Mouse (Mus musculus): ENCODE results near the gene Wdr83os. TPM values are rescaled to one million over a fixed set of nuclear protein-coding genes. Genes with fewer than 3 reads are reported as not detected.

Wdr83os gene
- polyA plus RNA-seq, 2 experiments, result 40.6 to 61.8 TPM

DNA sequence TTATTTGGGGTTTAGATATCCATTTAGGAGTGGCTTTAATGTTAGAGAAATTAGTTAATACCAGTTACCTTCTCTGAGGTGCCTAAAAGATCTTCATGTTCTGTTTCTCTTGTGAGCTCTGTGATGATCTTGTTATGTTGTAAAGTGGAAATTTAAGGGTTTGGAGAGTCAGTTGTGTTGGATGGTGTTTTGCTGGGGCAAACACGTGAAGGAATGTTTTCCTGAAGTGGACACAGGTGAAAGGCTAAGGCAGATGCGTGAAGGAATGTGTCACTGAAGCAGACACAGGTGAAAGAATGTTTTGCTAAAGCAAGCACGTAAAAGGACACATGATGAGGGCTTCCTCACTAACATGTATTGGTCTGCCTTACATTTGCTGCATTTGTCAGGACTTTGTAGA is 42.5 kb downstream of the Wdr83os start, which contains the start of gene Zfp791:
TSS of gene Zfp791 (minus strand) at position 101 of the 400 bp plus-strand sequence.
- Histone ChIP-seq H3K36me3 (replicated peaks; ENCODE audit: control insufficient read depth, insufficient read depth, low read depth) (no peaks in the 10 kb centered on the region), H3K9me3 (ENCODE audit: control insufficient read depth, low read length) (no peaks in the 10 kb centered on the region), H3K9ac (replicated peaks) (no peak within 1 kb of the TSS), H3K4me1 (replicated peaks; ENCODE audit: control insufficient read depth in 2 of 2, insufficient read depth in 2 of 2, low read length in 1 of 2) (no peaks in the 10 kb centered on the region), H3K4me3 (ENCODE audit: insufficient read depth in 1 of 2, low read depth in 2 of 2, low read length in 2 of 2) (no peak within 1 kb of the TSS), H3K27me3 (ENCODE audit: control insufficient read depth, insufficient read depth, low read length) (no peaks in the 10 kb centered on the region; the same call in none of the 2 replicates), H3K4me2 (ENCODE audit: low read depth) (no peak within 1 kb of the TSS), H3K27ac (no peak within 1 kb of the TSS)
- ATAC-seq (ENCODE audit: insufficient read depth), result no peak
- WGBS (ENCODE audit: insufficient replicate concordance), result 56% methylated on average over 3 of the region's 3 CpGs
- TF ChIP-seq CTCF (IDR thresholded peaks at IDR 0.05; ENCODE audit: low read depth), result no peak
- no peak for TF ChIP-seq EP300 (IDR thresholded peaks at IDR 0.05; ENCODE audit: low read depth)
- no peak for DNase-seq (ENCODE audit: low read depth in 3 of 3, low spot score in 3 of 3)

DNA sequence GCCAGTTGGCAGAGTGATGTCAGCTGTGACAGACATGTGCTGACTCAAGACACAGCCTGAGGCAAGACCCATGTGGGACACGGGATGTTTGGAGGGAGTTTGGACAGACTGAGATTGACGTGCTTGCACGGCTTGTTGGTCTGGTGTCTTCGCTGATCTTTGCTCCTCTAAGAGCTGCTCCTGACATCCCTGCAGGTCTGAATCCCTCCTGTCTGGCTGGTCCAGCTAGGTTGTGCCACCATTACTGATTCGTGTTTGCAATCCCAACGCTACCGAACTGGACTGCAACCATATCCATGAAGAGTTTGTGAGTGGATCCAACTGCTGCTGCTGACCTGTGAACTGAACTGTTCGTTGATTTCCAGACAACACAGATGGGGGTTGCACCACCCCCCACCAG is 43.2 kb downstream of the Wdr83os start:
- Histone ChIP-seq H3K4me1 (replicated peaks; ENCODE audit: control insufficient read depth in 2 of 2, insufficient read depth in 2 of 2, low read length in 1 of 2) (no peaks in the 10 kb centered on the region), H3K9ac (replicated peaks) (no peak overlapping the region), H3K9me3 (ENCODE audit: control insufficient read depth, low read length) (no peaks in the 10 kb centered on the region), H3K4me3 (ENCODE audit: insufficient read depth in 1 of 2, low read depth in 2 of 2, low read length in 2 of 2) (no peak overlapping the region), H3K27me3 (ENCODE audit: control insufficient read depth, insufficient read depth, low read length) (no peaks in the 10 kb centered on the region; the same call in none of the 2 replicates), H3K27ac (no peak overlapping the region), H3K4me2 (ENCODE audit: low read depth) (no peak overlapping the region), H3K36me3 (replicated peaks; ENCODE audit: control insufficient read depth, insufficient read depth, low read depth) (no peaks in the 10 kb centered on the region)
- WGBS (ENCODE audit: insufficient replicate concordance), result 62% methylated on average over 8 of the region's 8 CpGs
- DNase-seq (ENCODE audit: low read depth in 3 of 3, low spot score in 3 of 3) (no peak), ATAC-seq (ENCODE audit: insufficient read depth) (no peak)
- TF ChIP-seq CTCF (IDR thresholded peaks at IDR 0.05; ENCODE audit: low read depth) (no peak), EP300 (IDR thresholded peaks at IDR 0.05; ENCODE audit: low read depth) (no peak)

Small RNAs within 50 kb of the gene (microRNA-seq; reads per million reads assigned to microRNA genes)
- gene Gm23388 (1.3 reads per million), gene Mir7070 (1.3 reads per million)

Other genes starting within 250 kb of the Wdr83os start
- gene Gadd45gip1, start 249.2 kb upstream of the Wdr83os start, polyA plus RNA-seq (2012; rRNA removed), result 24.4 and 31.0 TPM in 2 replicates
- 50.2 and 55.7 TPM in 2 replicates for gene Gadd45gip1, start 249.2 kb upstream of the Wdr83os start, polyA plus RNA-seq (2014; fragmentation: Nextera tagmentation; extraction: Ambion mirVana)
- gene Rad23a, start 240.1 kb upstream of the Wdr83os start, polyA plus RNA-seq (2012; rRNA removed), result 139 and 184 TPM in 2 replicates
- gene Rad23a, start 240.1 kb upstream of the Wdr83os start, polyA plus RNA-seq (2014; fragmentation: Nextera tagmentation; extraction: Ambion mirVana), result 258 and 279 TPM in 2 replicates
- 144 and 262 TPM in 2 replicates for gene Calr, start 233.8 kb upstream of the Wdr83os start, polyA plus RNA-seq (2012; rRNA removed)
- 348 and 351 TPM in 2 replicates for gene Calr, start 233.8 kb upstream of the Wdr83os start, polyA plus RNA-seq (2014; fragmentation: Nextera tagmentation; extraction: Ambion mirVana)
- gene Farsa, start 223.8 kb upstream of the Wdr83os start, polyA plus RNA-seq (2012; rRNA removed), result 53.5 and 54.8 TPM in 2 replicates
- gene Farsa, start 223.8 kb upstream of the Wdr83os start, polyA plus RNA-seq (2014; fragmentation: Nextera tagmentation; extraction: Ambion mirVana), result 45.8 and 48.7 TPM in 2 replicates
- gene Syce2, start 208.6 kb upstream of the Wdr83os start, polyA plus RNA-seq (2012; rRNA removed), result 16.7 and 26.4 TPM in 2 replicates
- gene Syce2, start 208.6 kb upstream of the Wdr83os start, polyA plus RNA-seq (2014; fragmentation: Nextera tagmentation; extraction: Ambion mirVana), result 78.2 and 80.2 TPM in 2 replicates
- gene Gcdh, start 186.8 kb upstream of the Wdr83os start, polyA plus RNA-seq (2012; rRNA removed), result 27.1 and 31.4 TPM in 2 replicates
- 38.9 and 42.7 TPM in 2 replicates for gene Gcdh, start 186.8 kb upstream of the Wdr83os start, polyA plus RNA-seq (2014; fragmentation: Nextera tagmentation; extraction: Ambion mirVana)
- 209 and 251 TPM in 2 replicates for gene Klf1, start 178.8 kb upstream of the Wdr83os start, polyA plus RNA-seq (2012; rRNA removed)
- 522 and 566 TPM in 2 replicates for gene Klf1, start 178.8 kb upstream of the Wdr83os start, polyA plus RNA-seq (2014; fragmentation: Nextera tagmentation; extraction: Ambion mirVana)
- gene Dnase2a, start 172.2 kb upstream of the Wdr83os start, polyA plus RNA-seq (2012; rRNA removed), result 9.6 and 11.0 TPM in 2 replicates
- 8.4 and 8.5 TPM in 2 replicates for gene Dnase2a, start 172.2 kb upstream of the Wdr83os start, polyA plus RNA-seq (2014; fragmentation: Nextera tagmentation; extraction: Ambion mirVana)
- 0.06 and 0.21 TPM in 2 replicates for gene Mast1, start 143.4 kb upstream of the Wdr83os start, polyA plus RNA-seq (2012; rRNA removed)
- 0.08 and 0.14 TPM in 2 replicates for gene Mast1, start 143.4 kb upstream of the Wdr83os start, polyA plus RNA-seq (2014; fragmentation: Nextera tagmentation; extraction: Ambion mirVana)
- gene Rtbdn, start 133.7 kb upstream of the Wdr83os start, polyA plus RNA-seq (2012; rRNA removed), result 0.03 TPM in 1 of 2 replicates, not detected in the other
- not detected in 2 replicates for gene Rtbdn, start 133.7 kb upstream of the Wdr83os start, polyA plus RNA-seq (2014; fragmentation: Nextera tagmentation; extraction: Ambion mirVana)
- gene Gm49661, start 111.3 kb upstream of the Wdr83os start, polyA plus RNA-seq (2012; rRNA removed), result not detected in 2 replicates
- not detected in 2 replicates for gene Gm49661, start 111.3 kb upstream of the Wdr83os start, polyA plus RNA-seq (2014; fragmentation: Nextera tagmentation; extraction: Ambion mirVana)
- gene Prdx2, start 111.2 kb upstream of the Wdr83os start, polyA plus RNA-seq (2012; rRNA removed), result 1,117 and 1,155 TPM in 2 replicates
- gene Prdx2, start 111.2 kb upstream of the Wdr83os start, polyA plus RNA-seq (2014; fragmentation: Nextera tagmentation; extraction: Ambion mirVana), result 2,207 and 2,282 TPM in 2 replicates
- gene Rnaseh2a, start 111.0 kb upstream of the Wdr83os start, polyA plus RNA-seq (2012; rRNA removed), result 49.3 and 56.2 TPM in 2 replicates
- 107 and 125 TPM in 2 replicates for gene Rnaseh2a, start 111.0 kb upstream of the Wdr83os start, polyA plus RNA-seq (2014; fragmentation: Nextera tagmentation; extraction: Ambion mirVana)
- gene Junb, start 102.0 kb upstream of the Wdr83os start, polyA plus RNA-seq (2012; rRNA removed), result 8.3 and 10.5 TPM in 2 replicates
- gene Junb, start 102.0 kb upstream of the Wdr83os start, polyA plus RNA-seq (2014; fragmentation: Nextera tagmentation; extraction: Ambion mirVana), result 10.5 and 11.2 TPM in 2 replicates
- 2.3 and 4.3 TPM in 2 replicates for gene Hook2, start 90.1 kb upstream of the Wdr83os start, polyA plus RNA-seq (2012; rRNA removed)
- gene Hook2, start 90.1 kb upstream of the Wdr83os start, polyA plus RNA-seq (2014; fragmentation: Nextera tagmentation; extraction: Ambion mirVana), result 3.2 and 4.3 TPM in 2 replicates
- gene Best2, start 66.2 kb upstream of the Wdr83os start, polyA plus RNA-seq (2012; rRNA removed), result 0.02 TPM in 1 of 2 replicates, not detected in the other
- gene Best2, start 66.2 kb upstream of the Wdr83os start, polyA plus RNA-seq (2014; fragmentation: Nextera tagmentation; extraction: Ambion mirVana), result not detected in 2 replicates
- gene Asna1, start 55.5 kb upstream of the Wdr83os start, polyA plus RNA-seq (2012; rRNA removed), result 83.4 and 85.3 TPM in 2 replicates
- 56.9 and 58.8 TPM in 2 replicates for gene Asna1, start 55.5 kb upstream of the Wdr83os start, polyA plus RNA-seq (2014; fragmentation: Nextera tagmentation; extraction: Ambion mirVana)
- gene Trir, start 53.9 kb upstream of the Wdr83os start, polyA plus RNA-seq (2012; rRNA removed), result 74.0 and 100 TPM in 2 replicates
- 84.4 and 89.3 TPM in 2 replicates for gene Trir, start 53.9 kb upstream of the Wdr83os start, polyA plus RNA-seq (2014; fragmentation: Nextera tagmentation; extraction: Ambion mirVana)
- gene Tnpo2, start 43.8 kb upstream of the Wdr83os start, polyA plus RNA-seq (2012; rRNA removed), result 24.8 and 25.2 TPM in 2 replicates
- gene Tnpo2, start 43.8 kb upstream of the Wdr83os start, polyA plus RNA-seq (2014; fragmentation: Nextera tagmentation; extraction: Ambion mirVana), result 9.9 and 10.2 TPM in 2 replicates
- 8.9 and 13.5 TPM in 2 replicates for gene Fbxw9, start 20.7 kb upstream of the Wdr83os start, polyA plus RNA-seq (2012; rRNA removed)
- gene Fbxw9, start 20.7 kb upstream of the Wdr83os start, polyA plus RNA-seq (2014; fragmentation: Nextera tagmentation; extraction: Ambion mirVana), result 5.7 and 6.0 TPM in 2 replicates
- 0.29 TPM in 1 of 2 replicates, not detected in the other for gene Gm5741, start 12.8 kb upstream of the Wdr83os start, polyA plus RNA-seq (2012; rRNA removed)
- not detected in 2 replicates for gene Gm5741, start 12.8 kb upstream of the Wdr83os start, polyA plus RNA-seq (2014; fragmentation: Nextera tagmentation; extraction: Ambion mirVana)
- 19.6 and 21.5 TPM in 2 replicates for gene Dhps, start 9.0 kb upstream of the Wdr83os start, polyA plus RNA-seq (2012; rRNA removed)
- gene Dhps, start 9.0 kb upstream of the Wdr83os start, polyA plus RNA-seq (2014; fragmentation: Nextera tagmentation; extraction: Ambion mirVana), result 30.9 and 36.4 TPM in 2 replicates
- 21.2 and 26.0 TPM in 2 replicates for gene Wdr83, start 566 bp downstream of the Wdr83os start, polyA plus RNA-seq (2012; rRNA removed)
- 20.1 and 24.4 TPM in 2 replicates for gene Wdr83, start 566 bp downstream of the Wdr83os start, polyA plus RNA-seq (2014; fragmentation: Nextera tagmentation; extraction: Ambion mirVana)
- gene Man2b1, start 2.5 kb downstream of the Wdr83os start, polyA plus RNA-seq (2012; rRNA removed), result 15.2 and 19.5 TPM in 2 replicates
- 17.2 and 20.6 TPM in 2 replicates for gene Man2b1, start 2.5 kb downstream of the Wdr83os start, polyA plus RNA-seq (2014; fragmentation: Nextera tagmentation; extraction: Ambion mirVana)
- 0.64 and 0.87 TPM in 2 replicates for gene Zfp791, start 42.4 kb downstream of the Wdr83os start, polyA plus RNA-seq (2012; rRNA removed)
- gene Zfp791, start 42.4 kb downstream of the Wdr83os start, polyA plus RNA-seq (2014; fragmentation: Nextera tagmentation; extraction: Ambion mirVana), result 0.44 and 0.63 TPM in 2 replicates
- gene Cks1brt, start 71.2 kb downstream of the Wdr83os start, polyA plus RNA-seq (2012; rRNA removed), result not detected in 2 replicates
- gene Cks1brt, start 71.2 kb downstream of the Wdr83os start, polyA plus RNA-seq (2014; fragmentation: Nextera tagmentation; extraction: Ambion mirVana), result not detected in 2 replicates
- gene Olfr371, start 145.2 kb downstream of the Wdr83os start, polyA plus RNA-seq (2012; rRNA removed), result not detected in 2 replicates
- gene Olfr371, start 145.2 kb downstream of the Wdr83os start, polyA plus RNA-seq (2014; fragmentation: Nextera tagmentation; extraction: Ambion mirVana), result not detected in 2 replicates
- gene Orc6, start 218.9 kb downstream of the Wdr83os start, polyA plus RNA-seq (2012; rRNA removed), result 44.4 and 71.7 TPM in 2 replicates
- gene Orc6, start 218.9 kb downstream of the Wdr83os start, polyA plus RNA-seq (2014; fragmentation: Nextera tagmentation; extraction: Ambion mirVana), result 108 and 109 TPM in 2 replicates
- gene Vps35, start 219.1 kb downstream of the Wdr83os start, polyA plus RNA-seq (2012; rRNA removed), result 24.6 and 35.6 TPM in 2 replicates
- gene Vps35, start 219.1 kb downstream of the Wdr83os start, polyA plus RNA-seq (2014; fragmentation: Nextera tagmentation; extraction: Ambion mirVana), result 89.9 and 97.5 TPM in 2 replicates